Mouse (Mus musculus) kidney, postnatal 10 days (tissue): ENCODE results near the gene Fam102b.

Experiments used
- DNase-seq: peaks from one replicate; pipeline ENCODE4 v3.0.0; 2021; ENCODE audit warnings: mixed read lengths

The Fam102b gene

GRCm38 (mm10) chr3:108959680-108960295 lies 67.6 kb downstream of the Fam102b start:
- DNase-seq = no peak

GRCm38 (mm10) chr3:108957976-108958375 lies 69.4 kb downstream of the Fam102b start:
- DNase-seq = no peak

GRCm38 (mm10) chr3:108940996-108941395 lies 86.4 kb downstream of the Fam102b start:
- DNase-seq = no peak

- peak; percentile 31 for DNase-seq
These were observed 87.3 kb downstream of the Fam102b start, which contains the start of gene Gm9857 for GRCm38 (mm10) chr3:108940001-108940633. TSS of gene Gm9857 (minus strand) at chr3:108940445.

DNA sequence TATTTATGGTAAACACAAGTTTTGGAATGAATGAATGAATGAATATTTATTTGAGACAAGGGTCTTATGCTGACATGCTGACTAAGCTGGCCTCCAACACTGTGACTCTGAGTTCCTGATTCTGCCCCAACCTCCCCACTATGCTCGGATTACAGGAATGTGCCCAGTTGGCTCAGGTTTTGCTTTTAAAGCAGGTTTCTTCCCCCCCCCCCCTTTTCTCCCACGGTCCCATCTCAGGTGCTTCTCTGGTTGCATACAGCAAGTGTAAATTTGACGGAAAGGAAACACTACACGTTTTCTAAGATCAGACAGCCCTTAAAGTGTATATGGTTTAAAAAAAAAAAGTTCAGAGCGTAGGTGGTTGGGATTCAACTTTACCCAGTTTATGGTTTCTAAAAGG lies 87.8 kb downstream of the Fam102b start, which contains the start of gene Henmt1:
Gene Henmt1, plus strand, starts transcription at position 301 of the 400 bp plus-strand sequence.
- no peak for DNase-seq

DNA sequence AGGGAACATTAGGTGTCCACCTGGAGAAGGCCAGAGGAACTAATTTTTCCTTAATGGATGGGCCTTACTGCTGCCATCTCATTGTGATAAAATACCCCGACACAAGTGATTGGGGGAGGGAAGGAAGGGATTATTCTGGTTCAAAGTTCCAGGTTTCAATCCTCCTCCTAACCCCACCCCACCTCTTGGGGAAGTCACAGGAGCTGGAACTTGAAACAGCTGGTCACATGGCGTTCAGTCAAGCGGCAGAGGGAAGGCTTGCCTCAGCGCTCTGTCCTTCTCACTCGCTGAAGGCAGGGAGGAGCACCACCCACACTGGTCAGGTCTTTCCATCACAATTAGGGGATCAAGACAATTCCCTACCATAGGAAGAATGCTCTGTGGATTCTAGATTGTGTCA lies 88.7 kb downstream of the Fam102b start:
- no peak for DNase-seq

- DNase-seq = no peak
These were observed 93.8 kb downstream of the Fam102b start for GRCm38 (mm10) chr3:108933557-108933956.

DNA sequence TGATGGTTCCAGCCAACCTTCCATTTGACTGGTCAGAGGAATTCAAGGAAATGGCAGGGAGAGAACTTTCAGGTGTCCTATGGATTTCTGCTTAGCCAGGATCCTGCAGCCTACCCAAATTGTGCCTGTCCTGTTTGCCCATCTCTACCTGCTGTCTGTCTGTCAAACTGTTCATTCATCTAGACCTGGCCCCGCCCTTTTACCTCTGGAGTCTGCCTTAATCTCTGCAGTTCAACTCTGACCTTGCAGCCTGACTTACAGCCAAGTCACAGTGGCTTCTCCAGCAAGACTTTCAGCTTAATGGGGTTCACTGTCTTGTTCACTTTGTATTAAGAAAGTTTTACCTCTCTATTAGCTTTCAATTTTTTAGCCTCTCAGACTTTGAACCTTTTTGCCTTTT lies 101.1 kb downstream of the Fam102b start:
- no peak for DNase-seq

GRCm38 (mm10) chr3:108925677-108926076 lies 101.7 kb downstream of the Fam102b start:
- DNase-seq = no peak

DNA sequence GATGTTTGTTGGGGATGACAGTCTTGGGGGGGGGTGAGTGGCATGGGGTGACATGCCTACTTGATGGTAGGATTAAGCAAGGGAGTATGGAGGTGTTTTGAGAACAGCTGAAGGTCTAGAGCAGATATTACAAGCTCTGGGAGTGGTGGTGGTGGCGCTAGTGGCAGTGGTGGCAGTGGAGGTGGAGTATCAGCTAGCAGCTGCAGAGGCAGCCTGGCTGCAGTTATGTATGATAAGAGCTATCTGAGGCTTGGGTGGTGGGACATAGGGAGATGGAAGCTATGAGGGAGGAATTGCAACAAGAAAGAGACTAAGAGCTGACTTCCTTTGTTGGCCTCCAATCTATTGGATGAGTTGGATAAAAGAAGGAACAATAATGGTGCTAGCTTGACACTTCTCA lies 105.6 kb downstream of the Fam102b start:
- no peak for DNase-seq
